Mouse (Mus musculus) ES-E14 (cell line): ENCODE measurements around the gene Rnase13.

Experiments used
- HCFC1 ChIP-seq: IDR thresholded peaks from 2 replicates; pipeline ENCODE4 v1.6.1; 2012; ENCODE audit warnings: low read length, inconsistent platforms, borderline replicate concordance; ENCODE audit not compliant: insufficient read depth
- MAFK ChIP-seq: IDR thresholded peaks from 2 replicates; pipeline ENCODE4 v1.6.1; 2014; ENCODE audit warnings: mild to moderate bottlenecking, low read depth, low read length, inconsistent platforms; ENCODE audit not compliant: insufficient read depth
- ZC3H11A ChIP-seq: IDR thresholded peaks from 2 replicates; pipeline ENCODE4 v1.6.1; 2012; ENCODE audit warnings: low read depth, mild to moderate bottlenecking, inconsistent platforms, low read length, borderline replicate concordance
- ZNF384 ChIP-seq: IDR thresholded peaks from 2 replicates; pipeline ENCODE4 v1.6.1; 2012; ENCODE audit warnings: low read depth, low read length, inconsistent platforms

DNA sequence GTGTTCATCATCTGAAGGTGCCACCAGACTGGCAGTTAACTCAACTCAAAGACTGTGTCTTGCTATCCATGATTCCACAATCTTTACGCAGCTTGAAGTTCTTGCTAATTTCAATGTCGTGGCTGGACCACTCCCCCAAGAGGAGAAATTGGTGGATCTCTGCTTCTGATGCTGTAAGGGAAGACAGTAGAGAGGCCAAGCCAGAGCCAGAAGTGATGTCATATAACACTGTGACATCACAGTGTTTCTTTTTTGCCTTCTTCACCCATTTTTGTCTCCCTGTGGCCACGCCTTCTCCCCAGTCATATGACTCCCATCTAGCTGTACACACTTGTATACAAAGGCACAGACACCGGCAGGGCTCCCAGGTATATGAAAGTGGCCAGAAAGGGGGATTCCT lies 4.4 kb downstream of the Rnase13 start, which contains the start of gene Tppp2:
- TF ChIP-seq HCFC1 (no peak), ZC3H11A (no peak), ZNF384 (no peak), MAFK (no peak)
